Mouse (Mus musculus): ENCODE results near the gene Apod. TPM values are rescaled to one million over a fixed set of nuclear protein-coding genes. Genes with fewer than 3 reads are reported as not detected.

Apod gene
- polyA plus RNA-seq, 1 experiment = 0.87 TPM

Other genes with a start within 250 kb of the Apod start
- 10.6 and 13.6 TPM in 2 replicates for gene Xxylt1, start 233.4 kb downstream of the Apod start, polyA plus RNA-seq (2012; rRNA removed)
- gene Acap2, start 113.6 kb downstream of the Apod start, polyA plus RNA-seq (2012; rRNA removed) = 6.7 and 12.4 TPM in 2 replicates
- 17.1 and 22.0 TPM in 2 replicates for gene Ppp1r2, start 39.5 kb downstream of the Apod start, polyA plus RNA-seq (2012; rRNA removed)
- 156 and 185 TPM in 2 replicates for gene Bdh1, start 107.5 kb upstream of the Apod start, polyA plus RNA-seq (2012; rRNA removed)